Mouse (Mus musculus) thymus, postnatal 14 days (tissue): ENCODE measurements around the gene Atp5j.

Experiments used
- DNase-seq: peaks from one replicate; pipeline ENCODE4 v3.0.0; 2021

Gene Atp5j

DNA sequence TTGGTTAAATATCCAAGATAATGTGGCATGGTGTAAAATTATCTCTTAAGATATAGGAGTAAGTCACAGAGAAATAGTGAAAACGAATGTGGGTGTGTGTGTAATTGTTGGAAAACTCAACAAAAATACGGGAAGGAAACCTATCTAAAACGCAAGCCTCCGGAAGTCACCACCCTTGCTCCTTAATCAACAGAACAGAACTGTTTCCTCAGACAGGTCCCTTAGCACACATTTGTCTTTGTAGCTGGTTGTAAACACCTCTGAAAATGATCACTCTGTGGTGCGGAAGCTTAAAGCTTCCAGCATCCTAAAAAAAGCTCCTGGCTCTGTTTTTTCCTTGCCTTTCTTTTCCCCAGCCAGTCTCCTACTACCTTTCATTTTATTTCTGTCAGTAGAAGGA lies 30.6 kb downstream of the Atp5j start:
- no peak for DNase-seq

DNA sequence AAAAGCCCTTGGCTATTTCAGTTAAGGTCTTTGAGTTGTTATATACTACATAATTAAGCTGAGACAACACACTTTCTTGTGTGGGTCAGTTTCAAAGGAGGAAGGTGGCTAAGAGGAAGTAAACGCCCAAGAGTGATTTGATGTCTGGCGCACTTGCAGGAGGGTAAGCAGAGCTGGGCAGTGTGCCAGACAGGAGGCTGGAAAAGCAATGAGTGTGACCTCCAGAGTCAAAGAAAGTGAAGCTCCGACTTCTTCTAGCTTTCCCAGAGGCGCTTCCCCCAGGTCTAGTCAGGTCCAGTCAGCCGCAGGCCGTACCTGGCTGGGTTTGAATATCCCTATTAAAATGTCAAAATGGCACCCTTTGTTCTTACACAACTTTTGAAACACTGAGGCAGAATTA lies 33.2 kb downstream of the Atp5j start:
- no peak for DNase-seq

DNA sequence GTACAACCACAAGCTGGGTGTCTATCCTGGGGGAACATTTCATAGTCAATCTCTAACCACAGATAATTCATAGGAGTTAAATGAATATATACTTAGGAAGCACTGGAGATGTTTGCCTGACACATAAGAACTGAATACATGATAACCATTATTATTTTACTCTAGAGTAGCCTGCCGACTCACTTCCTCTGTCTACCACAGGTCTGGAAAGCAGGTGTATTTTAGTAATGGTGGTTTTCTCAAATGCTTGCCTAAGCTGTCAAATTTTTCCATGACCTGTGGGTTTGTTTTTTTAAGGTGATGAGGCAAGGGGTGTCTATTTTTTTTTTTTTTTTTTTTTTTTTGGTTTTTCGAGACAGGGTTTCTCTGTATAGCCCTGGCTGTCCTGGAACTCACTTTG lies 35.4 kb downstream of the Atp5j start:
- DNase-seq, result no peak

DNA sequence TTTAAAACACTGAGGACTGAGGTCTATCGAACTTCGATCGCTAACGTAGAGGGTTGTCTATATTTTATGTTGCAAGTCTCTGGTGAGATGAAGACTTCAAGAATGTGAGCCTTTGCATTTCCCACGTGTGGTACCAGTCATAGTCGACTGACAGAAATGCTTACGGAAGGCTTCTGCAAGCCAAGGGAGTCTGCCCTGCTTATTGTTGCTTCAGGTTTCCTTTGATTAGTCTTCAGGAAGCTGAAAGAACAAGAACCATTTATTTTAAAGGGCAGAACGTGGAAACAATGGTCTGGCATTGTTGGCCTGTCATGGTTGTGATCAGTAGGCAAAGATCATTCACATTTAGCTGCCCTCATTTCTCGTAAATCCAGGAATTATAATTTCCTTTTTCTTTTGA lies 38.7 kb downstream of the Atp5j start:
- DNase-seq, result no peak

DNA sequence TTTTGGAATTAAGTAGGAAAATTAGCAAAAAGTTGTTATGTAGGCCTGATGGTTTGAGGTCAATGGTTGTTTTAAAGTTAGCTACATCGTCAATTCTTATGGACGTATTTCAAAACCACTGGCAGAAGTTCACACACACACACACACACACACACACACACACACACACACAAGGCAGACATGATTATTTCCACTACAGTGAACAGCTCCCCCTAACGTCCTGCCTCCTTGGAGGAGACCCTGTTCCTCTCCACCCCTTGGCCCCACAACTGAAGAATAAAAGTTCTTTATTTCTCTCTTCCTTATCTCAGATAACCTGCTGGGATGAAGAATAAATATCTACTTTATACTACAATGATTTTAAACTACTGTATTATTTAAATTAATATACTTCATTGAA lies 40.1 kb downstream of the Atp5j start:
- DNase-seq, result no peak

DNA sequence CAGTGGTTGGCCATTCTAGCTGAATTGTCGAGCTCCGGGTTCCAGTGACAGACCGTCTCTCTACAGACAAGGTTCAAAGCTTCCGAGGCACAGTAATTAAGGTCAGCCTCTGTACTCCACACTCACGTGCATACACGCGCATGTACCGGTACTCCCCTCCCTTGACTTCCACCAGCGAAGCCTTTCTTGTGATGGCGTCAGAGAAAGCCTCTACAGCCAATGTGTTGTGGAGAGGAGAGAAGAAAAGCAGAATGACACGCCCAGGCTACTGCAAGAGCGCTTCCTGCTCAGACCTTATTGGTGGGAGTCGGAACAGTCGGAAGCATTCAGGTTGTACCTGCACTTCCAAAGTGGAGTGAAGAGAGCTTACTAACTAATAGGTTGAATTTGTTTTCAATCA lies 42.0 kb downstream of the Atp5j start:
- DNase-seq, result no peak

DNA sequence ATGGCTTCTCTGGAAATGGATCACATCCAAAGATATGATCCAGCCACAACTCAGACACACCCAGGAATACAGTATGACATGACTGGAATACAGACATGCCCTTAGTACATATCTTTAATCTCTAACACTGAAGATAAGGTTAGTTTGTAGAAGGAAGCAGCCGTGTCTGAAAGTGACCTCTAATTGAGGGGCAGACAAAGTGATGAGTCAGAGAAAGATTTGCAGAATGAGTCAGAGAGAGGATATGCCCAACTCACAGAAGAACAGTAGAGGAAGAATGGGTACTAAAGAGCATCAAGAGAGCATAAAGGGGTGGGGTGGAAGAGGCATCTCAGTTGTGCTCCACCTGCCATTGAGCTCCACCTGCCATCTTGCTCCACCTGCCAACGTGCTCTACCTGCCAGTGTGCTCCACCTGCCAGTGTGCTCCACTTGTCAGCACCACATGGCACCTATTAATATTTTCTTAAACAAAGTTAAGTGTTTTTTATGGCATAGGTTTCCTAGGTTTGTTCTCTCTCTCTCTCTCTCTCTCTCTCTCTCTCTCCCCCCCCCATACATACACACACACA lies 44.7 kb downstream of the Atp5j start:
- no peak for DNase-seq

DNA sequence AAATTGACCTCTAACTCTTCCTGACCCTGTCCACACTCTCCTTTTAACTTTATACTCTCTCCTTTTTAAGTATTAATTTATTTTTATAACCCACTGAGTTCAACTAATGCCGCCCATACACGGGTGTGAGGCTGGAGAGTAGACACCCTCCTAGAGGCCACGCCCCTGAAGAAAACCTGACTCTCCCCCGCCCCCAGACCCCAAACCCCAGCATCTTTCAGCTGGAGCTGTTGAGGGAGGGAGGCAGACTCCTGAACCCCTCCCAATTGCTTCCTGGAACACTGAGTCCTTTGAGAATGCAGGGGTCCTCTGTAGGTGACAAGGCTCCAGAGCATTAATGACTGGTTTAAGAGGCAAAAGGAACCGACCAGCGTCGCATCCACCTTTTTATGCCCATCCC lies 50.5 kb downstream of the Atp5j start:
- DNase-seq, result no peak

DNA sequence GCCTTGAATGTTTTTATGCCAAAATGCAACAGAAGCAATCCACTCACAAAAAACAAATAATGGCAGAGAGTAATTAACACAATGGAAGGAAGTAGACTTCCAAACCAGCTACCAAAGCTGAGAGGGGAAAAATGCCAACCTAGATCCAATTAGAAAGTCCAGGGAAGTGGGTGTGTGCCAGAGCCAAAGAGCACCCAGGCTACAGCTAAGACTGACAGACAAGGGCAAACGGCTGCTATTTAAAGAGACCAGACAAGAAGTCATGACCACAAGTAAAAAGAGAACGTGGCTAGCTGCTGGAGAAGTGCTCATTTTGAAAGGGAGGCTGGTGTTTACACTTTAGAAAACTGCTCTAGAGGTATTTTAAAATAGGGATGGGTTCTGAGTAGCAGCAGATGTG lies 52.1 kb downstream of the Atp5j start:
- DNase-seq, result no peak

DNA sequence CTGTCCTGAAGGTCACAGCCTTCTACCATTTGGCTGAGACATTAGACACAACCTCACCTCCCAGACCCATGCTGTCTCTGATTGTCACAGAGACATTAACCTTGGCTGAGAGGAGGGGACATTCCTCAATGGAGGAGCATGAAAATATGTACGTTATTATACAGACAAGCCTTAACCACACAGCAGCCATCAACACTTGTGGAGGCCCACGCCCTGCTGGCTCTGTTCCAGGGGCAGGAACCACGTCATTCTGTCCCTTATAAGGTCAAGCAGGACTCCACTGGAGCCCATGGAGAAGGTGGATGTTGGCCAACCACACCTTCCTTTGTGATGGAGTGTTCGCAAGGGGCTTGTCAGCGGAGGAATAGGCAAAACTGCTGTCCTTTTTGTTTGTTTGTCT lies 55.7 kb downstream of the Atp5j start:
- no peak for DNase-seq

DNA sequence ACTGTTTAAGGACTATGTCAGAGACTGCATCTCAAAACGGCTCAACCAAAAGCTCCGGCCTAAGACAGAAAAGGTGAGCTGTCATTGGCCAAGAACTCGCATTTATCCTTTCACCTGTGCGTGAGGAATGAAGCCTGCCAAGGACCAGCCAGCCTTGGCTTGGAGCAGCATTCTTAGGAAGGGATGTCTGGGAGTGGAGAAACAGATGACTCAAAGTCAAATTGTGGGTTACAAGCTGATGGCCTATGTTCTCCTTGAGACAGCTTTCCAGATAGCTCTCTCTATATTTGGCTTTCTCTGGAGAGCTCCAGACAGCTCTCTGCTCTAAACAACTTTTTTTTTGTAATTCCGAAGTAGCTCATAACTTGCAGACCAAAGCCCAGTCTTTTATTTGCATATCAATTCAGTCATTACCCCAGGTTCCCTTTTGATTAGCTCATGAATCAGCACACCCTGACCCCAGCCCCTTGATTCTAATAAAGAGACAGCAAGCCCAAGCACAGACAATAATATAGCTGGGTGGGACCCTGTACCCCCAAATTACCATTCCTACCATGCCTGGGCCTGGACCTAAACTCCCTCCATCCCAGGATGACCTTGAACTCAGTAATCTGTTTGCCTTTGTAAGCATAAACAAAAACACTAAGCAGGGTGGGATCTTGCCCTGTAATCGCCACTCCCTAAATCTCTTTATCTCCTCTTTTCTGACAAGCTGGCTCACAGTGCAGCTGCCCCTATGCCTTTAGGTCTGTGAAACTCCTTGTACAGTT lies 56.4 kb downstream of the Atp5j start:
- no peak for DNase-seq

DNA sequence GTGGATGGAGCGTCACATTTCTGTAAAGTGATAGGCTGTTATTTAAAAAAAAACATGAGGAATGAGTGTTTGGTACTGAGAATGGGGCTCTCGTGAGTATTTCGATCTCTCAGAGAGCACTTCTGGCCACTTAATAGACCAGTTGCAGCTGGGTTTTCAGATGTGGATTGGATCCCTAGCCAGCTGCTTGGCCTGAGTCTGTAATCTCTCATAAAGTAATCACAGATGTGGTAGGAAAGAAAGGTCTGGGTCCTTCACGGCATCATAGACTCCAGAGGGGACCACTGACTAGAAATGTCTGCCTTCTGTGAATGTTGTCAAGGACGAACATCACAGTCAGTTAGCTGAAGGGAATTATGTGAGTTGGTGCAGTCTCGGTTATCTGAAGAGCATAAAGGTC lies 57.0 kb downstream of the Atp5j start:
- DNase-seq, result no peak
